Mouse (Mus musculus) erythroblast, embryonic 14.5 days (primary cell): ENCODE data around the gene Ccdc43.

Experiments
- GATA1 ChIP-seq: IDR thresholded peaks from 2 replicates; pipeline ENCODE4 v1.6.1; 2012; ENCODE audit warnings: low read length, inconsistent platforms, mixed read lengths
- TAL1 ChIP-seq: IDR thresholded peaks from 3 replicates; pipeline ENCODE4 v1.6.1; 2012; ENCODE audit warnings: low read length, inconsistent platforms, mixed read lengths

DNA sequence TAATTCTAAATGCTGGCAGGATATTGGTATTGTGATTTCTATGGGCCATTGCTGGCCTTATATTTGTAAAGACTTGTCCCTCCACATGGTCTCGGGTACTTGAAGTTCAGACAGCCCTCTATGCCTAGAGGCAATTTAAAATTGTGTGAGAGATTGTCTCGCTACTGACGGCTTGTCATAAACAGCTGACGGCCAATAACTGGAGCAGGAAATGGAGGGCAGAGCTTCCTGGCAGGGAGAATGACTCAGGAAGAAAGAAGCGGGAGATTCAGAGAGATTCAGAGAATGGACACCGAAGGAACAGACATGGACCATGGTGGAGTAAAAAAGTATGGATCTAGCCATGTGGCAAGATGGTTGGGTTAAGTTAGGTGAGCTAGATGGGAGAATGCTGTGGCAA is 40.7 kb downstream of the Ccdc43 start:
- no peak for TF ChIP-seq TAL1
- no peak for TF ChIP-seq GATA1
